Mouse (Mus musculus): ENCODE results near the gene Rmnd1.

Rmnd1 gene

DNA sequence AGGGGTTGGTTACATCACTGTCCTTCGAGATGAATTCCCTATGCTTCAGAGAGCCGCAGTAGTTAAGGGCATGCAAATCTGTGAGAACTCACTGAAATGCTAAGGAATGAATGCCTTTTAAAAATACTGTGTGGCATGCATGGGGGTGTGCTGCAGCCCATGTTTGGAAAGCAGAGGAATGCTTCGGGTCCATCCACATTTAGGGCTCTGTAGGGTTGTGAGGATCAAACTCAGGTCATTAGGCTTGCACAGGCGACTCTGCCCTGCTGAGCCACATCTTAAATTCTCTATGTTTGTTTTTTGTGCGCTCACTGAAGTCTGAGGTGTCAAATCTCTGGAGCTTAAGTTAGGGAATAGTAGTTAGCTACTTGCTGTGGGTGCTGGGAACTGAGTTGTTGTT is 41.1 kb downstream of the Rmnd1 start:
- no peak for DNase-seq (ENCODE audit: low read depth, low spot score)

GRCm38 (mm10) chr10:4390550-4390949 is 41.6 kb downstream of the Rmnd1 start:
- DNase-seq (ENCODE audit: low read depth, low spot score), result no peak

DNA sequence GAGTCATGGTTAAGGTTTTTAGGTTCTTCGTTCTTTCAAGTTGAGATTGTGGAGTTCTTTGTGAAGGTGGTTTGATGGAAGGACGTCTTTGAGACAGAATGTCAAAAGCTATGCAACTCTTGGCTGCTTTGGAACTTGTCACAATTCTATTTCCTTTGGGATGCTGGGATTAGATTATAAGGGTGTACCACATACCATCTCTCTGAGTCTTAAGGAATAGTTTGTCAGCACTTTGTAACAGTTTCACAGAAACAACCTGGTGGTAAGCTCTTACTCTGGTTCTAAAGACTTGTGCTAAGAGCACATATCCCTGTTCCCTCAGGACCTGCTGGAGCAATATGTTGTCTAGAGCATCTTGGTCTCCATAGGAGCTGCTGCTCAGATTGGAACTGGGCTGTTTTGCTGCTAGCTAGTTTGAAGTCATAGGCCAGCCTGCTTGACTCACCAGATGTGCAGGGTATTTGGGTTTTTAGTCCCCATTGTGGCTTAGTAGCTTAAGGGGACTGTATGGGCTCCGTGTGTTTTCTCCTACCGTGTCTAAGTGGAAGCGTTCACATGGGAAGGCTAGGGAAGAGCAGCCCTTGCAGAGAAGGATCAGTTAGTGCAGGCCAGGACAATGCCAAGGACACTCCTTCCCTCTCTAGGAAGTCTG is 42.6 kb downstream of the Rmnd1 start:
- DNase-seq (ENCODE audit: low read depth, low spot score), result no peak

GRCm38 (mm10) chr10:4389036-4389435 is 43.2 kb downstream of the Rmnd1 start:
- no peak for DNase-seq (ENCODE audit: low read depth, low spot score)

DNA sequence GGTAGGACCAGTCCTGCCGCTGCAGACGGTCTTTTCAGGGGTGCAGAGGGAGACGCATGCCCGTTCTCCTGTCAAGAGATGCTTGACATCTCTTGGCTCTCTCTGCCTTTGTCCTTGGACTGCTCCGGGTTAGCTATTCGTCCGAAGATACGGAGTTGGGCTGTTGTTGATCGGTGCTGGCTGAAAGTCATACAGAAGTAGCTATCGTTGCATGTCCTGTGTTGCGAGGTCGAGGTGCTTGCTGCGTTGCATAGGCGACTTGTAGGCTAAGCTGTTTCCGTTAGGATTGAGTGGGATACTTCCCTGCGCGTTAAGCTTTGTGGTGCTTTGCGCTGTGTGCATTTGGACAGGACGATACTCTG is 43.8 kb downstream of the Rmnd1 start:
- DNase-seq (ENCODE audit: low read depth, low spot score), result no peak

DNA sequence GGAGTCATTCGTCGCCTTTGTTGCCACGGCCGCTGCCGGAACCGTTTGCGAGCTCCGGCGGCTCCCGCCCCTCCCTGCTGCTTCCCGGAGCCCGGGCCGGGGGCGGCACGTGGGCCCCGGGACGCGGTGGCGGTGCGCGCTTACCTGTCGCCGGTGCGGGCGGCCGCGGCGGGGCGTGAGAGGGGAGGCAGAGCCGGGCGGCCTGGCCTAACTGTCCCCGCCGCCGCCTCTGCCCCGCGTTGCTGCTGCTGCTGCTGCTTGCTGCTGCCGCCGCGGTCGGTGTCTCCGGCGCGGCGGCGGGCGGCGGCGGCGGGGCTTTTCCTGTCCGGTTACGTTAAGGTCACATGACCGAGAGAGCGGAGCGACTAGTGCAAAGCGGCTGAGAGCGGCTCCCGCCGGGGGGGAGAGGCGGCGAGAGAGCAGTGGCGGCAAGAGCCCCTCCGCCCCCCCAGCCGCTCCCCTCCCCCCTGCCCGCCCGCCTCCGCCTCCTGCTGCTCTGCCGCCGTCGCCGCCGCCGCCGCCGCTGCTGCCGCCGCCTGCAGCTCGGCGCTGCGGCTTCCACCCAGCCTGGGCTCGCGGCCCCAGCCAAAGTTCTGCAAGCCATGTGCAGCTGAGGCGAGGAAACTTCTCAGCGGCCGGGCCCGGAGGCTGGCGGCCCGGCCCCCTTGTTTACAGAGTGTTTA is 44.3 kb downstream of the Rmnd1 start, which contains the start of gene Zbtb2:
Gene Zbtb2 (minus strand): TSS at position 408 of the 683 bp plus-strand sequence.
- DNase-seq (ENCODE audit: low read depth, low spot score), result peak; percentile 69

- DNase-seq (ENCODE audit: low read depth, low spot score), result peak; percentile 94
Observed at GRCm38 (mm10) chr10:4386609-4387591, 45.3 kb downstream of the Rmnd1 start.

DNA sequence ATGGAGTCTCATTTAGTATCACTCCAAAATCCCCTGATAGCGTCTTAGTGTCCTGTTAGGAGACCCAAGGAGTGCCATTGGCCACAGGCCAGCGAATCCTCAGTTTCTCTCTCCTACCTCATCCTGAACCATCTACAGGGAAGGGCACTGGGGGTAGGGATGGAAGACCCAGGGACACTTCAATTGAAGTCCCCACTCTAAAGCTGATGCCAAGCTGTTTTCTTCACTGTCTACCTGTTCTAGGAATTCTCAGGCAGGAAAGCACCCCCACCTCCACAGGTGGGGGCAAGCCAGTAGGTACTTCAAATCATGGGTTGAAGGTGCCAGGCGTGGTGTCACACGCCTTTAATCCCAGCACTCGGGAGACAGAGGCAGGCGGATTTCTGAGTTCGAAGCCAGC is 47.9 kb downstream of the Rmnd1 start:
- no peak for DNase-seq (ENCODE audit: low read depth, low spot score)

DNA sequence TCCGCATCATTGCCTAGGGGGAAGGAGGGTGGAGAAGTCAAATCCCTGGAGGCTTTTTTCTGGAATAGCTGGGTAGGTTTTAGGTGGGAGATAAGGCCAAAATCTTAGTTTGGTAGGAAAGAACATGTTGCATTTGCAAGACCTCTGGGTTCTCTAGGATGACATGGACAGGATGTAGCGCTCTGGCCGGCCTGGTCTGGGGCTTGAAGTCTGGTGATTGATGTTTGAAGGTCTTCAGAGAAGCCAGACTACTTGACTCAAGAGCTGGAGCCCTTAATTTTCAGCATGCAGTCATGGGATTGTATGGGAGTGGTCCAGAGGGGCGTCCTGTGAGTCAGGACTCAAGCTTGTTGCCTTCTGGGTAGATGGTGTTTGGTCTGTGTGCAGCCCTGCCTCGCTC is 51.4 kb downstream of the Rmnd1 start:
- no peak for DNase-seq (ENCODE audit: low read depth, low spot score)

DNA sequence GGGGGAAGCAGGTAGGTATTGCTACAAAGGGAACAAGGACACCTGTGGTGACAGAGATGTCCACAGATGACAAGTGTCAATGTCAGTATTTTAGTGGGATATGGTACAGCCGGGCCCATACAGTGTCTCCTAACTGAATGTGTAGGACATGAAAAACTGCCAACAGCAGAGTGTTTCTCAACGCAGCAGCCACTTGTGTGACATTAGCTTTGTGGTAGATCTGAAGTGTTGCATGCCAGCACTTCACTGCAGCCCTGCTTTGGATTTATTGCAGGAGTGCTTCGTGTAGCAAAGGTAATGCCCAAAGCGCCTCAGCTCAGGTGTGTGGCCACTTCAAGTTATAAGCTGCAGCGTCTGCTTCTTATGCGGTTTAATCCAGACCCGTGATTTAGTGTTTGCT is 55.3 kb downstream of the Rmnd1 start:
- DNase-seq (ENCODE audit: low read depth, low spot score), result no peak

DNA sequence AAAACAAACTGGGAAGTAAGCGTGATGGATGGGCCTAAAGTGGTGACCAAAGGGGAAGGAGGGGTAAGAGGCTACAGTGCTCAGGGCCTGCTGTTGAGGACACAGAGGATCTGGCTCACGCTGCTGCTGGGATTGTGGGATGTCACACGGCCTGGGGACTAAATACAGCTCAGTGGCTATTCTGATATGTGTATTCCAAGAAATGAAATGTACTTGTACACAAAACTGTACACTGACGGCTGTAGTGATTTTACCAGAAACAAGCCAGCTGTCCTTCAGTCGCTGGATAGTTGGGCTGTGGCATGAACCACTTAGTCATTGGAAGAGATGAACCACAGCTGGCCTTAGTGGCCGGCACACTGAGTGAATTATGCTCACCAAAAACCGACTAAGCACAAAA is 55.7 kb downstream of the Rmnd1 start:
- no peak for DNase-seq (ENCODE audit: low read depth, low spot score)

DNA sequence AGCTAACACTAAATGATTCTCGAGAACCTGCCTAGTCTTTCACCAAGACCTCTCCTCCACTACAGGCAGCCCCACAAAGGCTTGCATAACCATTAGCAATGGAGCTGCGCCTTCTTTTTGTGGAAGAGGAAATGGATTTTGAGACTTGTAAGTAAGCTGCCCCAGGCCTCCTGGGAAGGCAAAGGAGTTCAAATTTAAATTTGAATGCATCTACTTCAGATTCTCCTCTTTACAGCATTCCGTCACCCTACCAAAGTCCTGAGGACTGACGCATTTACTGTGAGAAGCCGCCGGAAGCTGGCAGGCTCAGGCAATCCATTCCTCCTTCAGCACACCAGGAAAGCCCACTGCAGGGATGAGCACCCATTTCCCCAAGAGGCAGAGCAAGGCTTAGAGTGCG is 56.9 kb downstream of the Rmnd1 start:
- no peak for DNase-seq (ENCODE audit: low read depth, low spot score)

GRCm38 (mm10) chr10:4374734-4375133 is 57.5 kb downstream of the Rmnd1 start:
- DNase-seq (ENCODE audit: low read depth, low spot score), result no peak

DNA sequence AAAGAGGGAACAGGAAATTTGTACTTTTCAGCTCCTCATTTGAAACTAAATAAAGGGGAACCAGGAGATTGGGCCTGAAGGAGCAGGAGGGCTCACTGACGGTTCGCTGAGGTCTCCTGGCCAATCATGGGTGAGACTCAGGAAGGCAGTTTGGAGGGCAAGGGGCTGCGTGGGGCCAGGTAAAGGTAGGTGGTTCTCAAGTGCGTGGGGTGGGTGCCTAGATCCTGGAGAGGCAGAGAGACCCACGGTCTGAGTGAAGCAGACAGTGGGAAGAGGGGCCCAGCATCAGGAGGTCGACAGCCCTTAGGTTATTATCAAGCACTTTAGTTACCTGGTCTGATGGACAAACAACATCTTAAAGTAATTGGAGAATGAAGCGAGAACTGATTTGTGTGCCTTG is 57.9 kb downstream of the Rmnd1 start:
- no peak for DNase-seq (ENCODE audit: low read depth, low spot score)

DNA sequence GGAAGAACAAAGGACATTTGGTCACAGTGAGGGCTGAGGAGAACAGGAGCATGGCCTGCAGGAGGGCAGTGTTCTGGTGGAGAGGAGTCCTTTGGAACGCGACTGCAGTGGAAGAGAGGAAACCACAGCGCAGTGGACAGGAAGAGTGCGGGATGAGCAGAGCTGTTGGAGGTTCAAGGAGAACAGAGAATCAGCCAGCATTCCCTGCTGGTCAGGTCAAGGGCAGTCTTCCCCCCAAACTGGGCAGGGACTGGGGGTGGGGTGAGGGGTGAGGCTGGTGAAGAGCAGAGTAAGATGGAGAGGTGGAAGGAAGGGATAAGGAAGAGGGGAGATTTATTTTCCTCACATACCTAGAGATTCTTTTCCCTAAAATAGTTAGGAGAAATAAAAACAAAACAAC is 58.6 kb downstream of the Rmnd1 start:
- DNase-seq (ENCODE audit: low read depth, low spot score), result no peak

GRCm38 (mm10) chr10:4372011-4372410 is 60.2 kb downstream of the Rmnd1 start:
- no peak for DNase-seq (ENCODE audit: low read depth, low spot score)

DNA sequence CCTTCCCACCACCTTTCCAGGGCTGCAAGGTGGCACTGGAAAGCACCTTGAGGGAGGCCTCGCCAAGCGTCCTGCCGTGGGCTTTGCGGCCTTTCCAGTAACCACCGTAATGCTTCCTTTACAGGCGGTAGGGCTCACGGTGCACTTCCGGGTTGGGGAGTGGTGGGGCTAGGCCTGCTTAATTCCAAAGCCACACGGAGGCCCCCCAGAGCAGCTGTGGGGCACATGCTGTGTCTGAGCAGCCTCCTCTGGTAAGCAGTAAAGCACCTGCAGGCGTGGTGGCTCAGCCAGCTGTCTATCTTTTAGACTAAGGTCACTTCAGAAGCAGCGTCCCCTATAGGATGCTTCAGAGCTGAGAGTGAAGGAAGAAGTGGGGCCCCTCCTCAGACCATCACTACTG is 62.1 kb downstream of the Rmnd1 start:
- no peak for DNase-seq (ENCODE audit: low read depth, low spot score)

GRCm38 (mm10) chr10:4364618-4365017 is 67.6 kb downstream of the Rmnd1 start:
- DNase-seq (ENCODE audit: low read depth, low spot score), result no peak

DNA sequence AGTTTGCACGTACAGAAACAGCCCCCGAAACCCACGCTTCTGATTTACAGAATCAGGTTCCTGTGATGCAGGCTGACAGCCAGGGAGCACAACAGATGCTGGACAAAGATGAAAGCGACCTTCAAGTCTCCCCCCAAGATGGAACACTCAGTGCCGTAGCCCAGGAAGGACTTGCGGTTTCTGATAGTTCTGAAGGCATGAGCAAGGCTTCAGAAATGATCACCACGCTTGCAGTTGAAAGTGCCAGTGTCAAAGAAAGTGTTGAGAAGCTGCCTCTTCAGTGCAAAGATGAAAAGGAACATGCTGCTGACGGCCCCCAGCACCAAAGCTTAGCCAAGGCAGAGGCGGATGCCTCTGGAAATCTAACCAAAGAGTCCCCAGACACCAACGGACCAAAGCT is 74.8 kb downstream of the Rmnd1 start:
- DNase-seq (ENCODE audit: low read depth, low spot score), result no peak

DNA sequence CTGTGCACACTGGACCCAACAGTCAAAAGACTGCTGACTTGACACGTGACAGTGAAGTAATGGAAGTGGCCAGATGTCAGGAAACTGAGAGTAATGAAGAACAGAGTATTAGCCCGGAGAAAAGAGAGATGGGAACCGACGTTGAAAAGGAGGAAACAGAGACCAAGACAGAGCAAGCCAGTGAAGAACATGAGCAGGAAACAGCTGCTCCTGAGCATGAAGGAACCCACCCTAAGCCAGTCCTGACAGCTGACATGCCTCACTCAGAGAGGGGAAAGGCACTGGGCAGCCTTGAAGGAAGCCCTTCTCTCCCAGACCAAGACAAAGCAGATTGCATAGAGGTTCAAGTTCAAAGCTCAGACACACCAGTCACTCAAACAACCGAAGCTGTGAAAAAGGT is 75.5 kb downstream of the Rmnd1 start:
- DNase-seq (ENCODE audit: low read depth, low spot score), result no peak

GRCm38 (mm10) chr10:4355882-4356451 is 76.2 kb downstream of the Rmnd1 start:
- DNase-seq (ENCODE audit: low read depth, low spot score), result no peak

Data from retina, postnatal 7 days (tissue).